Mouse (Mus musculus) heart, postnatal 14 days (tissue): ENCODE results near the gene Prex1. TPM values are rescaled to one million over a fixed set of nuclear protein-coding genes. Genes with fewer than 3 reads are reported as not detected.

Source experiments
- DNase-seq, 2 experiments: peaks; one replicate each; pipeline ENCODE4 v3.0.0; 2021 to 2022
- intact Hi-C: fragments of 180-260 bp; cut with DNase I; formaldehyde crosslinking; loops from one replicate; pipeline ENCODE4 v1.15.1; 2025
- total RNA-seq, 2 experiments: library from RNA; stranded (reverse); gene quantifications; 2 replicates each; pipeline ENCODE4 v1.2.3; 2021

Prex1 gene
- total RNA-seq, 2 experiments from 2014 or later, result 10.7 to 11.9 TPM

DNA sequence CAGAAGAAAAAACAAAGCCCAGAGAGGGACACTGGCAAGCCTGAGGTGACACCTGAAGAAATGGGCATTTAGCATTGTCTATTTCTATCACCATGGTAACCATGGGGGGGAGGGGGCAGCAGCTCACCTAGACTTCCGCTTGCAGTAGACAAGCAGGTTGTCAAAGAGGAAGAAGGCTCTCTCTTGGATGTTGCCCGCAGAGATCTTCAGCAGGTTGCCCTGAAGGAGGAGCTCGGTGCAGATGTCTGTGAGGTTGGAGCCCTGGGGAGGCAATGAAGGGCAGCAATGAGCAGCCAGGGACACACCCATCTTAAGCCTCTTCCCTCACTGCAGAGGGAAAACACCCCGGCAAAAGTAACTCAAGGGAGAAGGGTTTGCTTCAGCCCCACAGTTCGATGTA, 95.9 kb downstream of the Prex1 start:
- intact Hi-C loops, result no loop called here

DNA sequence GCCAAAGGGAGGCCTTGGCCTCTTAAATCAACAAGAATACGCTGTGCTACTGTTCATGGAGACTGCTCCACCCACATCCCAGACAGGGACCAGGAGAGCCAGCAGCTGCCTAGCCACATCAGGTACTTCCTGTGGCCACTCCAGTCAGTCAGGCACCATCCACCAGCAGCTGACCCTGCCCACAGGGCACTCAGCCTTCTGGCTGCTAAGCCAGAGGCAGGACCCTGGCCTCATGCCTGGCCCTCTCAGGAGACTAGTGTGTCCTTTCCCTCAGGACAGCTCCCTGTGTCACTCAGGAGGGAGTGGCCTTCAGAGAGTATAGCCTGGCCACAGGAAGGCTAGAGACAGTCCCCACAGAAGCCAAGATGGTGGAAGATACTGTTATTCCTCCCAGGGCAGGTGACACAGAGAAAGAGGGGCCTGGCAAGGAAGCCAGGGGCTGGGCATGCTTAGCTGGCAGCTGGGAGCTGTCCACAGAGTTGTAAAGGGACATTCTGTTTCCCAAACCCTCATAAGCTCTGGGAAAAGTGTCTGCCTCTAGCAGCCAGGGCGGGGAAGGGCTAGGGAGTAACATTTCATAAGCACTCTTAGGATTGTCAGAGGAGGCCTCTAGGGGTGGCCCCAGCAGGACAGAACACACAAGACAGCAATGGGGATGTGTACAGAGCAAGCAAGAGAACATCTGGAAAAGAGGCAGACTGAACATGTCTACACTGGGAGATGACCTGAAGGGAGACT, 98.1 kb downstream of the Prex1 start:
- intact Hi-C loops, result no loop called here

More for the DNA sequence above, 95.9 kb downstream of the Prex1 start:
- no peak for DNase-seq

DNA sequence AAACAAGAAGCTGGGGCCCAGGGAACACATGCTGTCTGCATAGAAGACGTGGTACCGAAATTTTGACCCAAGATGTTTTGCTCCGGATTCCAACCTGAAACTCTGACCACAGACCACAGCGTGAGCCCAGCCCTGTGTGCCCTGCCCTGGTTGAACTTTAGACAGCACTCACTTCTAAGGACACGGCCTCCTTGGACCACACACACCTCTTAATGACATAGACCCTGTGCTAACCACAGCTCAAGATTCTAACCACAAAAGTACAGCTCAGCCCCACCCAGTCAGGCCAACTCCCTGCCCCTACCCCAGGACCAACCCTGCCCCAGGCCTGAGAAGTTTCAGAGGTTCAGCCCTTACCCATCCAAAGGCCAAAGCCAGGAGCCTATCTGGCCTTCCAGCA, 103.4 kb downstream of the Prex1 start:
- DNase-seq, result no peak
- intact Hi-C loops, result no loop called here

More for the DNA sequence above, 98.1 kb downstream of the Prex1 start:
- DNase-seq, result peak; percentile 64 to 79

DNA sequence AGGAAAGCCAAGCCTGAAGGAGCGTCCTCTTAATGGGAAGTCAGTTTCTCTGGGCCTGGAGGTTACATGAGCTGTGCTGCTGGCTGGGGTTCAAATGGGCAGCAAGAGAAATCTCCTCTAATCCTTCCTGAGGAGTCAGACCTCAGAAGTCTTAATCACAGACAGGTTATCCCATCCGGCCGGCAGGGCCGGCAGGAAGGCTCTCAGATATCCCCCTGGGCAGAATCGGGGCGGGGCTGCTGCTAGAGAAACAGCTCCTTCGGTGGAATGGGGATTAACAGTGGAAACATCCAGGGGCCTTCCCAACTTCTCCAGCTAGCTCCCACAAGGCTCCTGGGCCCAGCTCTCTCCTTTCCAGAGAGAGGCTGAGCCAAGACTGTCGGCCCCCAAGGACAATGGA, 105.1 kb downstream of the Prex1 start:
- DNase-seq, result peak; percentile 32 to 34
- intact Hi-C loops, result no loop called here

DNA sequence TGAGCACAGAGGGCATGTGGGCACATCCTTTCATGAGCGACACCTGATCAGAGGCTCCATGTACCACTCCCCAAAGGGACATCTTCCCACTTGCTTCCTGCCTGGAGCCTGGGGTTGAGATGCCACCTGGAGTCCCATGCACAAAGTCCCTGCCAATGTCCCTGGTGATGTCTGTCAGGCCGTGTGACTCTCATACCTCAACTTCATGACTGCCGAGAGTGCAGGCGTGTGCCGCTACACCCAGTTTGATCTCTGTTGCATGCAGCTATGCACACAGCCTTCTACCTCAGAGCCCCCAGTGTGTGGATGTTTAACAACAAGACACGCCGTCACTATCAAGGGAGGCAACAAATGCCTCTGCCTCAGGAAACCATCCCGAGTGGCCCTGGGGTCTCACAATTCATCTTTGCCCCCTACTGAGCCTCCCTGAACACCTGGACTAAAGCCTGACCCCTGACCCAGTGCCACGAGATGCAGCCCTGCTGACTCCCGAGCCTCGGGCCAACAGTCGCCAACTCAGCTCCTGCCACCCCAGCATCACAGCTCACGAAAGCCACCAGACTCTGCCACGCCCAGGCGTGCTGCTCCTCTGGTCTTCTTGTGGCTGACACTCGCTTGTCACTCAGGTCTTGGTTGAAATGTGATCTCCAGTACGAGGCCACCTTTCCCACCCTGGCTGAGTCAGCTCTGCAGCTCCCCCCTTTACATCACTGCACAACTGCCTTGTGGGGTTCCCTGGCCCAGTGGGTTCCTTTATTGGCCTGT, 107.0 kb downstream of the Prex1 start:
- intact Hi-C loops, result loop anchor here (2.0 kb wide), 1 partner anchor 106 kb away; the partner anchor contains the start of gene Prex1
- DNase-seq, result no peak

DNA sequence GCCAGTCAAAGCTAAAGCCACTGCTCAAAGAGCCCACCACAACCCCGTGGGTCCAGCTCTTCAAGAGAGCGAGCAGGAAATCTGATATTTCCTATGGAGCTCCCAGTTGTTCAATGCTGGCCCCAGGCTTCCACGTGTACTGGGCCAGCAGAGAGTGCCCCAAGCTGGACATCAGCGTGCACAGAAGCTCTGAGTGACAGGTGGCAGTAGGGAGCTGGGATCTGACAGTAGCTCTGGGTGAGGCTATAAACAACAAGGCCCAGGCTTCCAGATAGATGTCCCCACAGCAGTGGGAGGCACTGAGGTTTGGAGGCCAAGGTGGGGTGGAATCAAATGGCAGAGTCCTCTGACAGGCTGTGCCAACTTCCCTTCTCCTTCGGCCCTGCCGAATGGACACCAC, 107.6 kb downstream of the Prex1 start:
- intact Hi-C loops, result loop anchor here (2.0 kb wide), 1 partner anchor 107 kb away; the partner anchor contains the start of gene Prex1
- no peak for DNase-seq

DNA sequence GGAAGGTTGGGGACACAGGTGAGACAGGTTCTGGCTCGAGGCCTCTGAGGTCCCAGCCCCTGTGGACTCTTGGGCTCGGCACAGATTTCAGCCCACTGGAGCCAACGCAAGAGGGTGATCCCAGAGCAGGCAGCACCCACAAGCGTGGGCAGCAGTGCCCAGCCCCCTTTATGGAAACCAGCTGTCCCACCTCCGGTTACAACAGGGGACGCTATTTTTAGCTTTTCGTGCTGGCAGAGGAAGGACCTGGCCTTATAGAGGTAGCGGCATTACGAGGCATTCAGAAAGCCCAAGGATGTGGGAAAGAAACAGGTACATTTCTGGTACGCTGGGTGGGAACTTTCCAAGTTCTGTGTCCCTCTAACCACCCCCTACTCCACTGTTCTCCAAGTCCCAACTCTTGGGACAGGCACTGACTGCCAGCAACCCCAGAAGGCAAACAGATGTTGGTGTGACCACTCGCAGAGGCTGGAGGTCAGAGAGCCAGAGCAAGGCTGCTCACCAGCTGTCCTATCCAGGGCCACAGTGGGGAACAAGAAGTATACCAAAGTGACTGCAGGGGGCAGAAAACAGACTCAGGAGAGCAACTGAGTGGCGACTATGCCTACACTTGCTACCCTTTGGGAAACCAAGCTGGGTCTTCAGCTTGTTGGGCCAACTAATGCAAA, 108.3 kb downstream of the Prex1 start:
- intact Hi-C loops, result no loop called here
- peak; percentile 42 to 60 for DNase-seq

DNA sequence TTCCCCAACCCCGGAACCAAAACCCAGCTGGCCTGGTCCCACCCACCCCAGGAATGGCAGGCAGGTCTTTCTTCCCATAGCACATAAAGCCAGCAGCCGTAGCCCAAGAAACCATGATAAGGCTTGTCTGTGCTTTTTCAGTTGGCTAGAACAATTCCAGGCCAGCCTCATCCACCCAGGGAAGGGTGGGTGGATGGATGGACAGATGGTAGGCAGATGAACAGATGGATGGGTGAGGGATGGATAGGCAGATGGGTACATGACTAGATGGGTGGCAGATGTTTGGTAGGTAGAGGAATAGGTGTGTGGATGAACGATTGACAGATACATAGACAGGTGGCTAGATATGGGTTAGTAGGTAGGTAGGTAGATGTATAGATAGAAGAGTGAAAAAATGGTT, 110.7 kb downstream of the Prex1 start:
- no peak for DNase-seq
- intact Hi-C loops, result no loop called here

DNA sequence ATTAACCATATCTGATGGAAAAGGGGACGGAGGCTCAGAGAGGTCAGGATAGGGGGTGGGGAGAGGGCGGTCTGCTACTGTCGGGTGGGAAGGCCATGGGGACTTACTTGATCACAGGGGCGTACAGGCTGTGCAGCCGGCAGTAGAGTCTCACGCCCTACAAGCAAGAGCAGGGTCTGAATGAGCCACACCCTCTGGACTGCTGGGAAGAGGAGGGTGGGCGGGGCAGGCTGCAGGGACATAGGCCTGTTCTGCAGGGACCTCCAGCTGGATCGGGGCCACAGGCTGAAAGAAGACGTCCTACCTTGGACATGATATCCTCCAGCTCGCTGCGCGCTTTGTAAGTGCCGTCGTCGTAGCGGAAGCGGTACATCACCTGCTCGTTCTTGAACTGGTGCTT, 112.2 kb downstream of the Prex1 start:
- intact Hi-C loops, result no loop called here
- no peak for DNase-seq

DNA sequence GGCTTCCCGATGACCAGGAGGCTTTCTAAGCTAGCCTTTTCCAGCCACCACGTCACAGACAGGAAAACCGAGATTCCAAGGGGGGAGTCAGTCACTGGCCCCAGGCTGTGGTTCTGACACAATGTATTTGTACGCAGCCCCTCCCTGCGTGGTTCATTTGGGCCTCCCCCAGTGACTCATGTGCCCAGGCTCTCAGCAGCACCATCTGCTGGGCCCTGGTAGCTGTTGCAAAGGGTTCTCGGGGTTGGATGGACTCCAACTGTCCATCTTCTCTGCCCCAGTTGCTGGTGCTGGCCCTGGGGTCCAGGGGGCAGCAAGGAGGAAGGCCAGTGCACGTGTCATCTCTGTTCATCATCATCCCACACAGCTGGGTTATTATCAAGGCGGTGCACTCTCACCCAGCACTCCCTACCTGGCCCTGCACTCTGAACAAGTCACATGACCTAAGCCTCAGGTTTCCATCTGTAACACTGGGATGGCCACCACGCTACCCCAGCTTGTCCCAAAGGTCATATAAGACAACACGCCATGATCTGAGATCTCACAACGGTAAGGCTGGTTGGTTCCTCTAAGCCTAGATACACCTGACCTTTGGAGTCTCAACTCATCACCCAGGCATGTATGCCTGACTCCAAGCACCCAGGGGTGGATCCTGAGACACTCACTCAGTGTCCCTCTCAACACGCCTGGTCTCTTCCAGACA, 115.0 kb downstream of the Prex1 start:
- intact Hi-C loops, result no loop called here
- DNase-seq, result no peak

DNA sequence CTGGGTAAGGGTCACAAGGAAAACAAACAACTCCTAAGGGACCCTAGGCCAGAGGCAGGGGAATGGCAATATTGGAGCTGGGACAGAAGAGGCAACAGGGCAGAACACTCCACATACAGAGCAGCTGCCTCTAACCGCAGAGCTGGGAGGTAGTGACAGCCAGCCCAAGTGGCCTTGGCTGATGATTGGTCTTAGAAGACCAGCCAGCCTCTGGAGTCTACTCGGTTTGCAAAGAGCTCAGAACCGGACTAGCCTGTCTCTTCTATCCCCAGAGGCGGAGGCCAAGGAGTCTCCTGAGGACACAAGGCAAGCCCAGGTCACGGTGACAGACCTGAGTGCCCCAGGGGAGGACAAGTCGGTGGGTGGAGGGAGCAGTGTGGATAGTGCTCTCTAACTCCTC, 115.9 kb downstream of the Prex1 start:
- no peak for DNase-seq
- intact Hi-C loops, result no loop called here

DNA sequence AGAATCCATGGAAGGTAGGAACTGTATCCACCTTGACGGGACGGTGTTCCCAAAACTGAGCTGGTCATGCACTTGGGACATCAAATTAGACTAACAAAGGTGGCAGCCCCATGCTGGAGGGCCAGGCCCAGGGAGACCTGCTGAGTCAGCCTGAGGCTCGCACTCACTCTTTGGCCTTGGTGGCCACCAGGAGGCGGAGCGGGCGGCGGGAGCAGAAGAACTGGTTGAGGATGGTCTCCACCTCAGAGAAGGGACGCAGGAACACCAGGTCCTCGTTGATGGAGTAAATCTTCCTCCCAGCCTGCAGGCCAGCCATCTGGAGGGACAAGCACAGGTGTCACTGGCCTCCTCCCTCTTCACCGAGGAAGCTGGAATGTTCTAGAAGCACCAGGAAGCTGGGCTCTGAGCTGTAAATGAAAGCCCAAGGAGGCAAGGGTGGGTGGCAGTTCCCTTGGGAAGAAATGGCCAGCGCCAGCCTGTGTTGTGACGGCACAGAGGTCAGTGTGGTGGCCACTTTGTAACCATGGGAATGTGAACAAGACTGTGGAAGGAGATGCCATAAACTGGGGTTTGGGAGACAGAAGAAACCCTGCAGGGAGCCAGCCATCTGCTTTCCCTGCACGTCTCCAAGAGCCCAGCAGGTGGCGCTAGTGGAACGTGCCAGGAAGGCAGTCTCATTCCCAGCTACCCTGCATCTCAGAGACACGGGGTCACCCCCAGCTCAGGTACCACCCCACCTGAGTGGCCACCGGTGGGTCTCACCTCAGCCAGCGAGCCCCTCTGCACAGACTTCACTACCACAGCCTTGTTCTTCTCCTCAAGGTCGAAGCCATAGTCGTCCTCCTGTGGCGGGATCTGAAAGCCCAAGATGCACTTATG, 121.4 kb downstream of the Prex1 start:
- intact Hi-C loops, result loop anchor here (1.0 to 5.0 kb wide), 2 partner anchors 189 to 265 kb away; no protein-coding TSS in a partner anchor
- DNase-seq, result peak; percentile 82 to 86

DNA sequence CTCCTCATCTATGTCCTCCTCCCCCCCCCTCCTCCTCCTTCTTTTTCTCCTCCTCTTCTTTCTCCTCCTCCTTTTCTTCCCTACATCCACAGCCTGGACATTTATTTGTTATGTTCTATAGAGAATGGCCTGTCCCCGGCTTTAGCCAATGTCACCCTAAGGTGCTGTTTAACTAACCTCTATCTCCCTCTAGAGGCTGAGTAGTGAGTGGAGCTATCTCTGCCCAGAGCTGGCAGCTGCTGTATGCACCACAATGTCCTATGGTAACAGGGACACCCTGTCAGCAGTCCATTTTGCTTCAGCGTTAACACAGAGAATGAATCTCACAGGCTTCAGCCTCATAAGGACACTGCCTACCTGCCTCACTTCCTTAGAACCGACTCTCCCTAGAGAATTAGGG, 129.1 kb downstream of the Prex1 start:
- intact Hi-C loops, result no loop called here
- peak in 1 of 2 experiments; percentile 28 for DNase-seq

DNA sequence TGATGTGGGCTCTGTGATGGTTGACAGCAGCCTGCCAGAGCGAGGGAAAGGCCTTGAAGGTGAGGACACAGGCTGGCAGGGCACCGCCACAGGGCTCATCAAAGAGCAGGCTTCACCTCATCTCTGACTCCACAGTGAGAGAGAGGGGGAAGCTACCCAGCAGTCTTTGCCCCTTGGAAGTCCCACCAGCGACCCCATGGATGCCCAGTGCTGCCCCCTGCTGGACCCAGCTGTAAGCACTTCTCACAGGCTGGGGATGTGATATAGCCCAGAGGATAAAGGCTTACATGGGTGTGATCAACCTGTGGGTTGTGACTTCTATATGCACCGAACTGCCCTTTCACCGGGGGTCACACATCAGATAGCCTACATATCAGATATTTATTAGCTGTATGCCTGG, 130.3 kb downstream of the Prex1 start:
- DNase-seq, result no peak

DNA sequence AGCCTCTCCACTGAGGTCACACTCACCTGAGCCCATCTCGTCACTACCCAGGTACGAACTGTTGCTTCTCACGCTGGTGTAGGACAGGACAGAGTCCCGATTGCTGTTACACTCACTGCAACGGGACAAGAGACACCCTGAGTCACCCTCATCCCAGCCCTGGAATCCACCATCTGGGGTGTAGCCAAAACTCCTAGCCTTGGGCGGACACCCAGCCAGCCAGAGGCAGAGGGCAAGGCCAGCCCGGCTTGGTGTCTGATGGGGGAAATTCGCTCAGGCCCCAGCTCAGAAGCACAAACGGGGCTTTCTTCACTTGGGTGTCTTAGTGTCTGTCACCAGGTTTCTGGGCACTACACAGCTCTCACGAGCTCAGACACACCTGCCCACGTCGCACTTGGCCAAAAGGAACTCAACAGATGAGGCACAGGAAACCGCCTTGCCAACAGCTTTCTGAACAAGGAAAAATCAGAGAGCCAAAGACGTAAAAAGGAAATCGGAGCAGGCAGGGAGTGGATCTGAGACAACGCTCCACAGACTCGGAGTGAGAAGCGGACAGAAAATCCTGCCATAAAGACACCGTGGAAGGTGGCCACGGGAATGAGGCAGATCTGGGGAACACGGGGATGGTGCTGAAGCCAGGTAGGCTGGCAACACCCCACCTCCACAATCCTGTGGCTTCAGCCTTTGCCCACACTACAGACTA, 131.6 kb downstream of the Prex1 start:
- DNase-seq, result no peak
- intact Hi-C loops, result no loop called here

More for the DNA sequence above, 130.3 kb downstream of the Prex1 start:
- intact Hi-C loops, result no loop called here

DNA sequence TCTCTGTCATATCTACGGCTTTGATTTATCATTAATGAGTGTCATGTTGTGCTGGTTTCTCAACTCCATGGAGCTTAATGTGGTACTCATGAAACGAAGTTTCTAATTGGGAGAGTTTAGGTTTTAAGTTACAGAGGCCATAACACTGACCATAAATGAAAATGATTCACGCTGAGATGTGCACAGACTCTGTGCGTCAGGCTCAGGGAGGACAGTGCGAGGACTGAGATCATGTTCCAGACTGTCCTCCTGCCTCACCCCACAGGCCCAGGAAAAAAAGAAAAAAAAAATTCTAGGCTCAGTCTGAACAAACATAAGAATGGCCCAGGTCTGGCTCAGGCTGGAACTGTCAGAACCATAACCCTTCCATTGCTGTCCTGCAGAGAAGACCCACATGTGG, 133.8 kb downstream of the Prex1 start:
- intact Hi-C loops, result no loop called here
- no peak for DNase-seq

DNA sequence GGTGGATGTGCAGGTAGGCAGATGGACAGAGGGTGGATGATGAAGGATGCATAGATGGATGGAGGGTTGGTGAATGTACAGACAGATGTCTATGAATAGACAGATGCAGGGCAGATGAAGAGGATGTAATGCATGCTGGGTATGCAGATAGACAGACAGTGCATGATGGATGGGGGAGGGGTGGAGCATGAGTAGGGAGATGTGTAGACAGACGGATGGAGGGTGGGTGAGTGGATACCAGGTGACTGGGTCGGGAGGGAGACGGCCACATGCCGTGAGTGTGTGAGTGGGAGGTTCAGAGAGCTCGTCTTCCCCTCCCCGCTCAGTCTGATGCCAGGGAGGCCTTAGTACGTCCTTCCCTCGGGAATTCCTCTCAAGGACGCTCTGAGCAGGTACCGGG, 134.3 kb downstream of the Prex1 start:
- intact Hi-C loops, result no loop called here
- no peak for DNase-seq

DNA sequence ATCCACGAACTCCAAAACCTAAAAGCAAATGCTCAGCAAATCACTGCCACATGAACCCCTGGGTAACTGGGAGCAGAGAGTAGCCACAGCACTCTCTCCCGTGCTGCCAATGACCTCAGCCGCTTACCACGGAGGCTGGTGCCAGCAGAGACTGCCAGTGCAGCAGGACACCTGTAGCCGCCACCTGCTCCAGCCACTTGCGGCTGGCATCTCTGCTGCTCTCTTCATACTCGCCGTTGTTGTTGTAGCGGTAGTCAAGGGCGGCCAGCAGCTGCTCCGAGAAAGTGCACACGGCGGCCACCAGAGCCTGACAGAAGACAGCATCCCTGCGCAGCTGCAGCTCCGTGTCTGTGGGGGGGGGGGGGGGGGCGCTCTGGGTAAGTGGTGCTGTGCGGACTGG, 138.2 kb downstream of the Prex1 start:
- DNase-seq, result no peak
- intact Hi-C loops, result no loop called here

DNA sequence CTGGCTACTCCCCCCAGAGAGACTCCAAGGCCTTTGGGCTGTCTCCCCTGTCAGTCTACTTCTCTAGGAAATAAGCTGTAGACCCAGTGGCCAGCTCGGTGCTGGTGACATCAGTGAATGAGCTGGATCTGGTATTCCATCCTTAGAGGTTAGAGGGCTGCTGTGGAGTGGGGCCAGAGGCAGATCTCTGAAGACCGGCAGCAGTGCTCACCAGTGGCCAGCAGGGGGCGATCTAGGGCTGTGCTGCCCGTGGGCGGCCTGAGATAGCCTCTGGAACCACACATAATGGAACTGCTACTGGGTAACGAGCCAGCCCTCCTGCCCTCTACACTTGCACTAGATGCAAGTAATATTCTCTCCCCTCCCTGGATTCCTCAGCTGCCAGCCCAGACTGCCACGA, 138.7 kb downstream of the Prex1 start:
- intact Hi-C loops, result no loop called here
- DNase-seq, result peak; percentile 71 to 81
